Mouse (Mus musculus) common myeloid progenitor, adult 5-6 weeks (primary cell): ENCODE data around the gene Zdhhc1. TPM values are rescaled to one million over a fixed set of nuclear protein-coding genes. Genes with fewer than 3 reads are reported as not detected.

Experiments
- ATAC-seq: replicated peaks from 2 replicates; pipeline ENCODE4 v1.8.0; 2016; ENCODE audit warnings: low read depth, mild to moderate bottlenecking, moderate TSS enrichment, inconsistent platforms; ENCODE audit not compliant: poor library complexity, severe bottlenecking
- total RNA-seq: library from RNA; stranded (forward); fragments of 200-1000, 187-1606 nt; gene quantifications from 2 replicates; pipeline ENCODE4 v1.2.3, GENCODE M21; 2017

The Zdhhc1 gene
- total RNA-seq, 1 experiment from 2014 or later = 3.5 TPM

DNA sequence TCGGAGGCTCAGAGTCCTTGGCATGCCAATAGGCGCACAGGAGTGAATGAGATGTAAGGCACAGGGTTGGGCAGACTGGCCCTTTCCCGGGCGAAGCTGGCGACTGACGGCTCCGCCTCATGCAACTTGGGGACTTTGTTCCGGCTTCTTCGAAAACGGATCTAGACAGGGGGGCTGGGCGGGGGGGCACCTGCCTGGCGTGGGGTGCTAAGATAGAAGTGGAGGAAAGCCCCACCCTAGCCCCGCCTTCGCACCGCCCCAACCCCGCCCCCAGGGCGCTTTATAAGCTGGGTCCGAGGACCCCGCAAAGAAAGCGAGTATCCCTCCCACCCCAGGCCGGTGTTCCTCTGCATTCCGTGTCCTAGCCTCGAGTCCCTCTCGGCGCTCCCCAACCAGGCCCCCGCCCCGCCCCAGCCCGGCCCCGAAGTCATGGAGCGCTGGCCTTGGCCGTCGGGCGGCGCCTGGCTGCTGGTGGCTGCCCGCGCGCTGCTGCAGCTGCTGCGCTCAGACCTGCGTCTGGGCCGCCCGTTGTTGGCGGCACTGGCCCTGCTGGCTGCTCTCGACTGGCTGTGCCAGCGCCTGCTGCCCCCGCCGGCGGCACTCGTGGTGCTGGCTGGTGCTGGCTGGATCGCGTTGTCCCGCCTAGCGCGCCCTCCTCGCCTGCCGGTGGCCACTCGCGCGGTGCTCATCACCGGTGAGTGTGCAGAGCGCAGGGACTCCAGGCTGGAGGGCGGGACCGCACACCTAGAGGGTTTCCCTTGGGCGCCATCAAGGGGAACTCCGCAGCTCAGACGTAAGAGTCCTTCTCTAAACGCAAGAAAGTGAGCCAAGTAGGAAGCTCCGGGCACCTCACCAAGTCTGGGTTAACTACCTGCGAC, 22.0 kb upstream of the Zdhhc1 start, which contains the start of gene Hsd11b2:
TSS of gene Hsd11b2 (plus strand) at position 320 of the 878 bp plus-strand sequence.
- ATAC-seq = peak; percentile 30

DNA sequence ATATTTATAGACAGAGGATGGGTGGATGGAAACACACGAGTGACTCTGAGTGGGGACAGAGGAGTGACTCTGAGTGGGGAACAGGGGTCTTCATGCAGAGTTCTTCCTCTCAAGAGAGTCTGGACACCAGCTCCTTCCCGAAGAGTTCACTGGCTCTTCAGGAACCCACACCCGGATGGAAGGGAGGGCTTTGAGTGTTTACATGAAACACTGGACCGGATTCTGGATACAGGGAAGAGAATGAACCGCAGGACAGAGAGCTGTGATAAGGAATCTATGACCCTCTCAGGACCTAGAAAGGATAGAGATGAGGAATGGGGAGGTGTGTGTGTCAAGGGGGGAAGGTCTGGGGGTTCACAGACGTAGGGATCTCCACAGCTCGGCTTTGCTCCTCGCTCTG, 20.6 kb upstream of the Zdhhc1 start:
- ATAC-seq = no peak

DNA sequence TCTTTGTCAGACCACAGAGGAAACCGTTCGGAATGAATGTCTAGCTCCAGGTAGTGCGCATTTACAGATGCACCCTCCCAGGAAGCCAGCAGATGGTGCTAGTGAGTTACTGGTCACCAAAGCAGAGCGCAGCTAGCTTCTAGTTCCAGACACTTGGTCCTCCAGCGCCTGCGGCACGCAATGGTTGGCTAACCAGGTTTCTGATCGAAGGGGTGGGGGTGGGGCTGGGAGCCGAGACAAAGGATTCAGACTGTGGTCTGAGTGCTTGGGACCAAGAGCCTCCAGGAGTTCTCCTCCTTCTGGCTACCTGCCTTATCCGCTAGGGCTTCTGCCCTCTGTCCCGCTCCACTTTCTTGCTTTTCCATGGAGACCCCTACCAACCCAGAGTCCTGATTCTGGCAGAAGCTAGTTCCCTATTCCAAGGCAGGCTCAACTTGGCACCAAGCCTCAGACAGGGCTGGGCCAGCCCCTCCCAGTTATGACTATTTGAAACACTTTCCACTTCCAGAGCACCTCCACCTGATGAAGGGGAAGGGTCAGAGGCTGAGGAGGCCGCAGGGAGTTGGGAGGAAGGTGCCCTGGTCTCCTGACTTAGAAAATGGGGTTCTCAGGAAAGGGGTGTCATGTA, 19.4 kb upstream of the Zdhhc1 start:
- ATAC-seq = peak; percentile 81

DNA sequence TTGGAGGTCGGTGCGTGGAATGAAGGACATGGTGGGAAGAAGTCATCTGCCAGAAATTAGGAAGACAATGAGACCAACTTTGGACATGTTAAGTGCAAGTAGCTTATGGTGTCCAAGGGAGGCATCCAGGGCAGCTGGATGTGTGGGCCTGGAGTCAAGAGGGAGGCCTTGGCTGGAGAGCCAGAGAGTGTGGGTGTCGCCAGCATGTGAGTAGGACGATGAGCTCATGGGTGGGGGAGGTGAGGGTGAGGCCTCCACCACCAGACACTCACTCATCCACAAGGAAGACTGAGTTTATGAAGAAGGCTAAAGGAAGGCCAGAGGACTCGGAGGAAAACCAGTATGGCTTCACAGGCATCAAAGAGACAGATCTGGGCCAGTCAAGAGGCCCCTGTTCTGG, 18.0 kb upstream of the Zdhhc1 start:
- ATAC-seq = no peak

DNA sequence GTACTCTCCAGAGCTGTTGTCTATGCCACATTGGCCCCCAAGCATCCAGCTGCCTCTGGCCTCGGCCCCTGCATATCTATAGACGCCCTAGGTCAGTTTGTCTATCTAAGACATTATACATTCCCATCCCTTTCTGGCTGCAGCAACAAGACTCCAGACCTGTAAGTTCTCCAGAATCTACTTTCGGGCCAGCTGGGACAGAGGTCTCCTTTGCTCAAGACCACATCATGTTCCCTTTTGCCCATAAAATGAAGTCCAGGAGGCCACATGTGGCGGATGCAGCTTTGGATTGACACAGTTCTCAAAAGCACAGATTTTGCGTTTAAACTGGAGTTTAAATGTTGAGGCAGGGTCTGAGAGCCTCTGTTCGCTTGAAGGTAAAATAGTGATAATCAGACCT, 17.5 kb upstream of the Zdhhc1 start:
- no peak for ATAC-seq

DNA sequence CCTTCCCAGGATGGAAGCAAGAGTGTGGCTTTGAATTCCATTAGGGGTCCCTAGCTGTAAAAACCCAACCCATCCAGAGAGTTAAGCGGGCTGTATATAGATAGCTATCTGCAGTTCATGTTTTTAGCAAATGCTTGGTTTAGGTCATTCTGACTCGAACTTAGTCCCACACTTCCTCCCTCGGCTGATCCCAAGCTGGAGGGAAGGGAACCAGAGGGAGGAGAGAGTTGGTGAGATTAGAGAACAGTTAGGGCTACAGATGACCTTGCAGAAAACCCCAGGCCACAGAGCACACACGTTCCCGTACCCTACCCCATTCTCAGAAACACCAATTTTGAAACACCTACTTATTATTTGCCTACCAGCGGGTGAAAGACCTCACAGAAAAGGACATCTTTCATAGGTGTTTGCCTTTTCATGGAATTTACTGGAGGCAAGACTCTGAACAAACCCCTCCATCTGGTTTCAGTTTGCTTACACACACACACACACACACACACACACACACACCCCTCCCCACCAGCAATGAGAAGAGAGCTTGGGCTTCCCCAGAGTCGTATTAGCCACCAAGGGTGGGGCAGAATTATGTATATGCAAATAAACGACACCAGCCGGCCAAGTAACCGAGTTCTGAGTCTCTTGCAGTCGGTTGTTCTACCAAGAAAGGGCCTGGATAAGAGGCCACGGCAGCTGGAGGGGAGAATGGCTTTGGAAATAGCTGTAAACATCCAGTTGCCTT, 13.5 kb upstream of the Zdhhc1 start:
- ATAC-seq = peak; percentile 54

DNA sequence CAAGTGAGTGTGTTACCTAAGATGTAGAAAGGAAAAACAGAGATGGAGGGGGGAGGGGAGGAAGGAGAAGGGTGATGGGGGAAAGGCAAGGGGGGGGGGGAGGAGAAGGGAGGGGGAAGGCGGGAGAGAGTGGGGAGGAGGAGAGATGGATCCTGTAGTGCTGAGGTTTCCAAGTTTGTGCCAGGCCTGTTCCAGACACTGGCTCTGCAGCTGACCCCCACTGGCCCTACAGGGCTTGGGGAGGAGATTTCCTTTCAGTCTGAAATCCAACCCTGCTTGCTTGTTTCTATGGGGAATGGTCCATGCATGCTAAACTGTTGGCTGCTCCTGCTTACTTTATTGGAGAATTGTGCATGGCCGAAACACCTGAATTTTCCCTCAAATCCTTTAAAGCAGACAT, 12.1 kb upstream of the Zdhhc1 start:
- ATAC-seq = no peak

DNA sequence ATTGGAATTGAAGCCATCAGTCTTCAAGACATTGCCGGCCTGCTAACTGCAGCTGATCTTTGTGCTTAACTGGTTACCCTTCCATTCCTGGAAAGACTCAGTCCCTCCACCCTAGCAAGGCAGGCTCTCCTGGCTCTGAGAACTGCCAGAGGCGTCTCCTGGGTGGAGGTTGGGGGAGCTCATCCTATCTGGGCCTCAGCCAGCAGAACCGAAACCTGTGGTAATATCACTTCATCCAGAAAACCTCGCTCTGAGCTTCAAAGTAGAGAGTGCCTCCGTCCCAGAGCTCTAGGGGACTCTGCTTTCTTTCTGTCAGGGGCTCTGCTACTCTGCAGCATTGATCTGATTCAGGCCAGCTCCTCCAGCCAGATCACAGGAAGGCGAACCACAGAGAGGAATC, 10.3 kb upstream of the Zdhhc1 start:
- ATAC-seq = 0 out of 2 replicates have a peak, but pooled peaks have one; percentile 39

DNA sequence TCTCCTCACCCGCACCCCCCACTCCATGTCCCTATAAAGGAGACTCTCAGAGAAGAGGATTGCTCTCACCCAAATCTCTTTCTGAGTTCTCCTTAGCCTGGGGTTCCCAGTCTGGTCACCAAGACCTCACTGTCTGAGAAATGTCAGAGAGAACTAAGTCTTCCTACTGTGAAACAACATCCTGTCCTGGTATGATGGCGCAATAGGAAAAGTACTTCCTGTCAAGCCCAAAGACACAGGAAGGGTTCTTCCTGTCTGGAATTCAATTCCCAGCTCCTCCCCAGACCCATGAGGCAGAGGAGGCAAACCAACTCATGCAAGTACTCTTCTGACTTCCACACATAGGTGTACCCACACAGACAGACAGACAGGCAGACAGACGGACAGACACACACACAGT, 7.9 kb upstream of the Zdhhc1 start:
- 0 out of 2 replicates have a peak, but pooled peaks have one; percentile 27 for ATAC-seq

DNA sequence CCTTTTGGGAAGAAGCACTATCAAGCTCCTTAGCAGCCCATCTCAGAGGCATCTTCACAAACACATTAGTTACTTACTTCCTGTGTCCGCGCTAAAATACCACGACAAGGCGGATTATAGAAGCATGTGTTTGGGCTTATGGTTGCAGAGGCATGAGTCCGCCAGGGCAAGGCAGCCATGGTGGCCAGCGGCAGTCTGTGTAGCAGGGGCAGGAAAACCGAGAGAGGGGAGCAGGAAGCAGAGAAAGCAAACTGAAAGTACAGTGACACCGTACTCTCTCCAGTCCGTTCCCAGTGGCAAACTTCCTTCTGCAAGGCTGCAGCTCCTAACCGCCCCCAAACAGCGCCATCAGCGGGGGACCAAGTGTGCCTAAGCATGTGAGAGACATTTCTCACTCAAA, 3.1 kb upstream of the Zdhhc1 start:
- 0 out of 2 replicates have a peak, but pooled peaks have one; percentile 39 for ATAC-seq

DNA sequence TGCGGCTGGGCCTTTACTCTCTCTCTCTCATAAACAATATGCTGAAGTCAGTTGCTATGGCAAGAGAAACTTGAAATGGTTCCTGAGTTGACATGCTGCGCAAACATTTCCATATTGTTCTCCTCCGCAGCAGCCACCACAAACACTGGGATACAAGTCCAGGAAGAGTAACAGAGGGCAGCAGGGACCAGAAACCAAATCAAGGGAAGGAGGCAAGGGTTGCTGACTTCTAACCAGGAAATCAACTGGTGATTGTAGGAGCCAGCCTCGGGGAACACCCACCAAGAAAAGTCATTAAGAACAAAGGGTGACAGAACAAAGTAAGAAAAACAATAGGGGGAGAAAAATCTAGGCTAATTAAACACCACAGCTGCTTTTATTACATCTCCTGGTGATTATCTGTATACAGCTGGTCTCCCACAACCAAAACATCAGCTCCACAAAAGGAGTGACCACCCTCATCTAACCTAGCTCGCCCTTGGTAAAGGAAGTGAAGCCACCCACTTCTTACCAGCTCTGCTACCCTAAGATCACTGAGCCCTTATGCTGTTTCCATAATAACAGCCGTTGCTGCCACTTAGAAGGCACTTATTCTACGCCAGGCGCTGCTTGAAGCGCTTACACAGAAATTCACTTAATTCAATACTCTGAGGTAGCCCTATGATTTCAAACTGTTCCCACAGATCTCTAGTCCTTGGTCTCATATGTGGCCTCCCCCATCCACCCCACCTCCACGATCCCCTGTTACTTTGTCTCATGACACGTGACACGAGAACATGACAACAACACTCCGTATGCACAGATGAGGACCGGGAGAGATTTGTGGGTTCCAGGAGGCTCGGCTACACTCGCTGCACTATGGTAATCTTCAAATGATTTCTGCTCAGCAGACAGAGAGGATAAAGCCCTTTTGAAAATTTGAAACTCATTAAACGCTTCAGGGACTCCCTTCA, 1.1 kb downstream of the Zdhhc1 start:
- ATAC-seq = no peak

DNA sequence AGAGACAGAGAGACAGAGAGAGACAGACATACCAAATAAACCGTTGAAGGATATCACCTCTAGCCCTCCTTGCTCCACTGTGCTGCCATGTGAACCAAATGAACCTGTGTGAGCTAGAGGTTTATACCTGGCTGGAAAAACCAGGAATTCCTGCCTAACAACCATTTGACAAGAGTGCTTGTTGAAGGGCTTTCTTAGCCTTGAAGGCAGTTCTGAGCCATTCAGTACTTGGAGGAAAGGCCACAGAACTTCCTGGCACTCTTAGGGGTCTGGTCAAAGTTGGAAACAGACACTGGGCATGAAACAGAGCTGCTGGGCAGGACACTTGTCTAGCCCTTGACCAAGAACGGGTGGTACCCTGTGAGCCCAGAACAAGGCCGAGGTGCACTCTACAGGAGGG, 2.1 kb downstream of the Zdhhc1 start:
- no peak for ATAC-seq

DNA sequence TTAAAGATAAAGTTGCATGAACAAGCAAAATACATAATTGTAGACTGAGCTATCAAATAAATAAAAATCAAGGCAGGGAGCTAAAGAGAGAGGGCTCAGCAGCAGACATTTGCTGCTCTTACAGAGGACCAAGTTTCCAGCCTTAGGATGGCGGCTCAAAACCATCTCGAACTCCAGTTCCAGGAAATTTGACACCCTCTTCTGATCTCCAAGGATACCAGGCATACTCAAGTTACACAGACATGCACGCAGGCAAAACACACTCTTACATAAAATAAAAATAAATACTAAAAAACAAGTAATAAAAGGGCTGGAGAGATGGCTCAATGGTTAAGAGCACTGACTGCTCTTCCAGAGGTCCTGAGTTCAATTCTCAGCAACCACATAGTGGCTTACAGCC, 3.2 kb downstream of the Zdhhc1 start:
- ATAC-seq = no peak

DNA sequence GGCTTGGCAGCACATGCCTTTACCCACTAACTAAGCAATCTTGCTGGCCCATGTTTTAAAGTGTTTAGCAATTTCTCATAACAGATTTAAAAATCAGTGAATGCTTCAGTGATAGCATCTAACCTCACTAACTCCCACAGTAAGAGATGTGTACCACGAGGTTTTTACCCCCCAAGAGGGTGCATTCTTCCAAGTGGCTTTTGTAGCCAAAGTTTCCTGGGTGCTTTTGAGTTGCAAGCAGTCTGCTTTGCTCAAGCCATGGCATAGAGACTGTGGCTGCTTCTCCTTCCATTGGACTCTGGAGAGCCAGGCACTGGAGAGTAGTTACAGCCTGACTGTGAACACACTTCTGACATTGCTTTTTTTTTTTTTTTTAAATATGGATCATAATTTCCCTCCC, 7.4 kb downstream of the Zdhhc1 start:
- ATAC-seq = no peak

DNA sequence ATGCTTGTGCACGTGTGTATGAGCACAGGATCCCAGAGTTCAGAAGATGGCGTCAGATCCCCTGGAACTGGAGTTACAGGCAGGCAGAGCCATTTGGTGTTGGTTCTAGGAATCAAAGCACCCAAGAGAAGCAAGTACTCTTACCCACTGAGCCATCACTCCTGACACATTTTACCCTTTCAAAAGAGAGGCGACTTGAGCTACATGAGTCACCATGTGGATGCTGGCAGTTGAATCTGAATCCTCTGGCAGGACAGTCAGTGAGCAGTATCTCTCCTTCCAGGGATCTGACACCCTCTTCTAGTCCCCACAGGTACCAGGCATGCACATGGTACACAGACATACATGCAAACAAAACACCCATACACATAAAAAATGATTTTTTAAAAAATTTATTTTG, 8.6 kb downstream of the Zdhhc1 start:
- no peak for ATAC-seq

DNA sequence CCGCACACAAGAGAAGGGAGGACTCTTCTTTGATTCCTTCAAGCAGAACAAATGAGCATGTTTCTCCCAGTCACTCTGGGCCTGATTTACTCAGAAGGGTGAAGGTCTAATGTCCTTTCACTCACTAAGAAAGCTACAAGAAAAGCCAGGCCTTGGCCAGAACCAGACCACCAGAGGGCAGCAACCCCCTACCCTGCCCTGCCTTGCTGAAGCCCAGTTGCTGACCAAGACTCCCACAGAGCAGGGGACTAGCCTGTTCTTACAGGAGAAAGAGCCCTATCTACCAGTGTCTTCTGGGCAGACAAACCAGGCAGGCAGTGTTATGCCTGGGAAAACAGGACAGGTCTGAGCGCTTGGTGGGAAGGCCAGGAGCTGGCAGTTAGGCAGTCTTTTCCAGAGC, 12.3 kb downstream of the Zdhhc1 start:
- ATAC-seq = 0 out of 2 replicates have a peak, but pooled peaks have one; percentile 59

DNA sequence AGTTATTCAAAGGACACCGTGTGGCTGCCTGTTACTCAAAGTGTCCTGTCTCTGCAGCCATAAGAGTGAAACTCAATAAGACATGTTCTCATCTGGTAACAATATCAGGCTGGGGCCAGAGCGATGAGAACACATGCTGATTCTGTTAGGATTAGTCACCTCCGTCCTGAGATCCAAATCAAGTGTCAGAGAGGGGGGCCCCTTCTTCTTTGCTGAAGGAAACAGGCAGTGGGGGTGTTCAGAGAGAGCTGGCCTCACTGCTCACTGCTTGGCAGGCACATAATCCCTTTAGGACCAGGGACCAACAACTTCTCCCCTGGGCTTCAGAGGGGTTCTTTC, 12.7 kb downstream of the Zdhhc1 start:
- ATAC-seq = no peak

DNA sequence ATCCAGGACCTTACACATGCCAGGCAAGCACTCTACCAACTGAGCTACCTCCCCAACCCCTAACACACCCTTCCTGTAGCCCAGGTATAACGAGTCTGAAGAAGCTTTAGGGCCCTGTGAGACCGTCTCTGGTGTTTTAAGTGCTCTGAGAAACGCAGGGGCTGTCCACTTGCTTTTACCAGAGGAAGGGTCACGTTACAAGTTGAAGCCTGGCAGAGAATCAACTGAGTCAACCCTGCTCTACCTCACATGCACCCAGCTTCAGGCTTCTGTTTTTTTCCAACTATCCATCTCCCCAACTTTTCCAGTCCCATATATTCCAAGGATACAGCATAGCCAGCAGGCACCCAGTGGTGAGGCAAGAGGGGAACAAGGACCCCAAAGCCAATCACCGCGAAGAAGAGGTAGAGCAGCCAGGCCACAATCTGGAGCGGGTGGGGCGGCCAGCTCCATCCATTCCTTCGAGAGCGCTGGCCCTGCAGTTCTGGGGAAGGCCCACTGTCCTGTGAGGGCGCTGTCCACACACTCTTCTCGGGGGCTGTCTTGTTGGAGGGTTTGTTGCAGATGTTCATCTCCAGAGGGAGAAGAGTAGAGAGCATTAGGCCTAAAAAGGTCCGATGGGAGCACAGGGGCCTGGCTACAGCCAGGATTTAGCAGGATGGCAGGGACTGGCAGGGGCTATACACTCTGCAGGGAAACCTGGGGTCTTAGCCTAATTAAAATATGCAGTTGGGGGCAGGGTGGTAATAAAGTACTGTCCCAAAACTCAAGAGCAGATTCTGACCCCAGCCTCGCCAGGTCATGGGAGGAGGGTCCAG, 13.3 kb downstream of the Zdhhc1 start:
- ATAC-seq = peak; percentile 49; the same call in 1 of the 2 replicates

DNA sequence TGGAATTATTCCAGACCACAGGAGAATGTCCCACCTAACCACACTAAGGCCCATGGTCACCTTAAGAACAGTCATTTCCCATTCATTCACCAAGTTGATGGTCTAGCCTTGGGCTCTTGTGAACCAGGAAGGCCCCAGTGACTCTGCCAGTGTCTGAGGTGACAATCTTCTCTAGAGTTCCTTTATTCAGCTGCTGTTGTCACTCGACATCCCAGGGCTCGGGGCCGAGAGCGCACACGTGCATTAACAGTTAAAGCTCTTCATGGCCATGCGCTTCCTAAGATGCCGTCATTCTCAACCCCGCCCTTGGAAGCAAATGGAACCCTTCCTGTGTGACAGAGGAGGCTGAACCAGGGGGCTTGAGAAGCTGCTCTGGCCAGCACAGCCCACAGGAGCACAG, 14.6 kb downstream of the Zdhhc1 start:
- no peak for ATAC-seq
